ENCODE assay signal across 7 mouse cellular contexts in the genomic region with DNA sequence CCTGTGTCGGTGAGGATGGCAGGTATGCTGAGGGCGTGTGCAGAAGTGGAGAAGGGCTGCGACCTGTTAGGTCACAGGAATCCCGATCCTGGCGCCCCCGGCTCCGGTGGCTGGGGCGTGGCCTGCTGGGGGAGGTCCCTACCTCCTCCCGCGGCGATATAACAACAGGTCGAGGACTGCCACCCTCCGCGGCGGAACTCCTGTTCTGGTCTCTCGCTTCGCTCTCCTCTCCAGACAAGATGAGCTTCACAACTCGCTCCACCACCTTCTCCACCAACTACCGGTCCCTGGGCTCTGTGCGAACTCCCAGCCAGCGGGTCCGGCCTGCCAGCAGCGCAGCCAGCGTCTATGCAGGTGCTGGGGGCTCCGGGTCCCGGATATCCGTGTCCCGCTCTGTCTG. TPM values are rescaled to one million over a fixed set of nuclear protein-coding genes. Genes with fewer than 3 reads are reported as not detected.
DNase-seq lines count a peak whose midpoint lies in the region; ATAC-seq and TF ChIP-seq lines count a peak whose summit lies in the region.

A gene (plus strand): TSS at position 141 of the 400 bp plus-strand sequence.

- ATAC-seq in hindbrain, embryonic 12.5 days (ENCODE audit: low FRiP score) = no peak
- ATAC-seq in liver, embryonic 11.5 days (replicated peaks; ENCODE audit: low FRiP score) = peak; percentile 52; the same call in 1 of the 2 replicates
- no peak for ATAC-seq in neural tube, embryonic 13.5 days (ENCODE audit: low read depth)

- 2% methylated on average over 28 of the region's 28 CpGs for WGBS in hindbrain, embryonic 12.5 days
- 1% methylated on average over 28 of the region's 28 CpGs for WGBS in liver, embryonic 11.5 days
- 1% methylated on average over 28 of the region's 28 CpGs for WGBS in neural tube, embryonic 13.5 days

- peak within 1 kb of the TSS; percentile 68 for H3K4me3 ChIP-seq in ES-Bruce4 (ENCODE audit: low read depth, low read length)
- H3K4me3 ChIP-seq in brown adipose tissue, adult 24 weeks (ENCODE audit: insufficient read depth, low read depth, low read length) = peak within 1 kb of the TSS; percentile 5; the same call in 1 of the 2 replicates
- peak within 1 kb of the TSS; percentile 22 for H3K4me3 ChIP-seq in hindbrain, embryonic 12.5 days
- peak within 1 kb of the TSS; percentile 53 for H3K4me3 ChIP-seq in liver, embryonic 11.5 days (ENCODE audit: low read depth, low read length)
- peak within 1 kb of the TSS; percentile 5; the same call in 1 of the 2 replicates for H3K4me3 ChIP-seq in neural tube, embryonic 13.5 days
- H3K4me3 ChIP-seq in left cerebral cortex, adult 2 months = no peak within 1 kb of the TSS

- TF ChIP-seq POLR2A in ES-Bruce4 (IDR thresholded peaks at IDR 0.05; ENCODE audit: insufficient read depth, low read length) = no peak

- H3K4me2 ChIP-seq in hindbrain, embryonic 12.5 days (replicated peaks) = peak within 1 kb of the TSS; percentile 44
- peak within 1 kb of the TSS; percentile 73 for H3K4me2 ChIP-seq in liver, embryonic 11.5 days
- peak within 1 kb of the TSS; percentile 45 for H3K4me2 ChIP-seq in neural tube, embryonic 13.5 days

- no peaks in the 10 kb centered on the region for H3K9me3 ChIP-seq in ES-Bruce4 (replicated peaks; ENCODE audit: control insufficient read depth, insufficient read depth, low read length, poor library complexity, severe bottlenecking)
- H3K9me3 ChIP-seq in hindbrain, embryonic 12.5 days (replicated peaks) = no peaks in the 10 kb centered on the region
- no peaks in the 10 kb centered on the region for H3K9me3 ChIP-seq in liver, embryonic 11.5 days (ENCODE audit: control insufficient read depth, low read length)
- H3K9me3 ChIP-seq in neural tube, embryonic 13.5 days = no peaks in the 10 kb centered on the region

- peaks cover 3% of the 10 kb centered on the region for H3K4me1 ChIP-seq in ES-Bruce4 (ENCODE audit: control insufficient read depth, insufficient read depth, low read length)
- no peaks in the 10 kb centered on the region for H3K4me1 ChIP-seq in brown adipose tissue, adult 24 weeks (ENCODE audit: control insufficient read depth, insufficient read depth, insufficient read length, low read length)
- H3K4me1 ChIP-seq in hindbrain, embryonic 12.5 days = peaks cover 18% of the 10 kb centered on the region
- H3K4me1 ChIP-seq in liver, embryonic 11.5 days (replicated peaks; ENCODE audit: control insufficient read depth, insufficient read depth, low read length) = peaks cover 12% of the 10 kb centered on the region; the same call in 1 of the 2 replicates
- H3K4me1 ChIP-seq in neural tube, embryonic 13.5 days (replicated peaks) = peaks cover 24% of the 10 kb centered on the region

- 0 out of 2 replicates have a peak, but pooled peaks have one; percentile 27 for TF ChIP-seq EP300 in ES-Bruce4 (IDR thresholded peaks at IDR 0.05; ENCODE audit: insufficient read depth, low read depth, low read length)

- no peak within 1 kb of the TSS for H3K27ac ChIP-seq in ES-Bruce4 (ENCODE audit: insufficient read depth, low read length)
- no peak within 1 kb of the TSS for H3K27ac ChIP-seq in brown adipose tissue, adult 24 weeks (replicated peaks; ENCODE audit: low read depth, low read length)
- no peak within 1 kb of the TSS for H3K27ac ChIP-seq in hindbrain, embryonic 12.5 days
- peak within 1 kb of the TSS; percentile 54; the same call in 1 of the 2 replicates for H3K27ac ChIP-seq in liver, embryonic 11.5 days (ENCODE audit: low read depth, low read length)
- no peak within 1 kb of the TSS for H3K27ac ChIP-seq in neural tube, embryonic 13.5 days (replicated peaks)
- H3K27ac ChIP-seq in left cerebral cortex, adult 2 months = no peak within 1 kb of the TSS

- intact Hi-C loops in left cerebral cortex, adult 2 months (cut with DNase I) = no loop called here

- H3K9ac ChIP-seq in ES-Bruce4 (ENCODE audit: low read depth, poor library complexity, severe bottlenecking) = peak within 1 kb of the TSS; percentile 27; the same call in 1 of the 2 replicates
- no peak within 1 kb of the TSS for H3K9ac ChIP-seq in hindbrain, embryonic 12.5 days
- peak within 1 kb of the TSS; percentile 58 for H3K9ac ChIP-seq in liver, embryonic 11.5 days (ENCODE audit: low read depth, low read length)
- 0 out of 2 replicates have a peak within 1 kb of the TSS, but pooled peaks have one; percentile 22 for H3K9ac ChIP-seq in neural tube, embryonic 13.5 days

- H3K36me3 ChIP-seq in ES-Bruce4 (ENCODE audit: control insufficient read depth, insufficient read depth, low read length, poor library complexity, severe bottlenecking) = no peaks in the 10 kb centered on the region
- no peaks in the 10 kb centered on the region for H3K36me3 ChIP-seq in hindbrain, embryonic 12.5 days
- H3K36me3 ChIP-seq in liver, embryonic 11.5 days (ENCODE audit: control insufficient read depth, insufficient read depth, low read length) = peaks cover 5% of the 10 kb centered on the region; the same call in 1 of the 2 replicates
- no peaks in the 10 kb centered on the region for H3K36me3 ChIP-seq in neural tube, embryonic 13.5 days

- H3K27me3 ChIP-seq in ES-Bruce4 (ENCODE audit: control insufficient read depth, insufficient read depth, low read length, poor library complexity, severe bottlenecking) = no peaks in the 10 kb centered on the region; the same call in 1 of the 2 replicates
- peaks cover 64% of the 10 kb centered on the region for H3K27me3 ChIP-seq in hindbrain, embryonic 12.5 days
- H3K27me3 ChIP-seq in liver, embryonic 11.5 days (replicated peaks; ENCODE audit: control insufficient read depth, insufficient read depth, low read length) = peaks cover 15% of the 10 kb centered on the region
- peaks cover 62% of the 10 kb centered on the region for H3K27me3 ChIP-seq in neural tube, embryonic 13.5 days

- peak; percentile 71 for DNase-seq in liver, embryonic 11.5 days (ENCODE audit: low spot score)
- DNase-seq in gastrocnemius, postnatal 10 days = no peak
- no peak for DNase-seq in left cerebral cortex, adult 2 months (ENCODE audit: extremely low spot score in 1 of 2, low spot score in 2 of 2)

- no peak for TF ChIP-seq CTCF in ES-Bruce4 (IDR thresholded peaks at IDR 0.05; ENCODE audit: low read depth, low read length)
- no peak for TF ChIP-seq CTCF in left cerebral cortex, adult 2 months (IDR thresholded peaks at IDR 0.05)

RNA-seq across cellular contexts. Expression of the gene that starts here (rescaled TPM):
- polyA plus RNA-seq in ES-Bruce4 (2011; ENCODE audit: insufficient read depth, insufficient read length, low read depth, missing spikeins) = 334 and 349 TPM in 2 replicates
- polyA plus RNA-seq in brown adipose tissue, adult 24 weeks (2012; ENCODE audit: insufficient read depth, insufficient read length, missing spikeins) = not detected in 2 replicates
- polyA plus RNA-seq in hindbrain, embryonic 12.5 days (2016; fragmentation: Nextera tagmentation; extraction: Ambion mirVana) = 19.8 and 30.0 TPM in 2 replicates
- 110 and 113 TPM in 2 replicates for polyA plus RNA-seq in liver, embryonic 11.5 days (2014; fragmentation: Nextera tagmentation; extraction: Ambion mirVana)
- 1.4 and 3.8 TPM in 2 replicates for polyA plus RNA-seq in neural tube, embryonic 13.5 days (2015; fragmentation: Nextera tagmentation; extraction: Ambion mirVana)
- 1 to 10 TPM; 1.5 to 2.5 TPM for total RNA-seq in gastrocnemius, postnatal 10 days (2021)
- total RNA-seq in left cerebral cortex, adult 2 months (2021) = under 1 TPM; 0.33 to 0.38 TPM
